Mouse (Mus musculus): ENCODE measurements around the gene Asb18.

DNA sequence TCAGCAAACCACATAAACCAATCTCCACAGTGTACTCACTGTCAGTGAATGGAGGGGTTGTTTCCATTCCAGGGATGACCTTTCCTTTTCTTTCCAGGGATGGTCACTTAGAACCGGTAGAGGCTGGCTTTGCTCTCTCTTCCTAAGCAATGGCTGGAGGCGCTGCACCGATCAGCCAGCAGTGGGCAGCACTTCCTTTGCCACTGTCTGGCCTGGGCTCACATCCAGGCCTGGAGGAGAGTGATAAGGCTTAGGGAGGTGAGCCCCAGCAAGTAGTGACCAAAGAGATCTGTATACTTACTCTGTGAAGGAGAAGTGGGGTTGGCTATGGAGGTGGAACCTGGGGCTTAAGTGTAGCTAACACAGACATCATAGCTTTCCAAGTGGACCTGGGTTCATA is 12.5 kb upstream of the Asb18 start:
- TF ChIP-seq CTCF (IDR thresholded peaks at IDR 0.05; ENCODE audit: borderline replicate concordance, control insufficient read depth, extremely low read depth, insufficient read depth, low read length, poor library complexity) (no peak), POLR2A (IDR thresholded peaks at IDR 0.05; ENCODE audit: control insufficient read depth, extremely low read depth, insufficient read depth, low read length, poor library complexity) (no peak)
